Mouse (Mus musculus) midbrain, embryonic 12.5 days (tissue): ENCODE data around the gene Myt1l. TPM values are rescaled to one million over a fixed set of nuclear protein-coding genes. Genes with fewer than 3 reads are reported as not detected.
A peak's percentile ranks its signal among the peaks of the same experiment; 100 is the strongest.

ENCODE experiments used
- ATAC-seq: fragments of 200-750 bp; cut with Nextera tagmentation; 2 replicates; pipeline ENCODE4 v1.8.0; 2017; ENCODE audit warnings: low read depth, moderate TSS enrichment, moderate library complexity; ENCODE audit not compliant: low FRiP score
- H3K27ac ChIP-seq: fragments of 300-500 bp; sonication (generic); replicated peaks from 2 replicates; pipeline ENCODE4 v1.5.1; 2016; ENCODE audit warnings: mild to moderate bottlenecking
- H3K27me3 ChIP-seq: fragments of 300-500 bp; sonication (generic); 2 replicates; pipeline ENCODE4 v1.6.1; 2016; ENCODE audit warnings: mild to moderate bottlenecking
- H3K36me3 ChIP-seq: fragments of 300-500 bp; sonication (generic); 2 replicates; pipeline ENCODE4 v1.6.1; 2016
- H3K4me1 ChIP-seq: fragments of 300-500 bp; sonication (generic); 2 replicates; pipeline ENCODE4 v1.6.1; 2016
- H3K4me2 ChIP-seq: fragments of 300-500 bp; sonication (generic); replicated peaks from 2 replicates; pipeline ENCODE4 v1.6.1; 2016; ENCODE audit warnings: mild to moderate bottlenecking, moderate library complexity
- H3K4me3 ChIP-seq: fragments of 300-500 bp; sonication (generic); 2 replicates; pipeline ENCODE4 v1.5.1; 2016; ENCODE audit warnings: mild to moderate bottlenecking
- H3K9ac ChIP-seq: fragments of 300-500 bp; sonication (generic); replicated peaks from 2 replicates; pipeline ENCODE4 v1.6.1; 2016; ENCODE audit warnings: mild to moderate bottlenecking, moderate library complexity
- H3K9me3 ChIP-seq: fragments of 300-500 bp; sonication (generic); 2 replicates; pipeline ENCODE4 v1.6.1; 2016; ENCODE audit warnings: mild to moderate bottlenecking
- WGBS: fragments of 180-500 bp; shearing (Covaris S2); methylation state at CpG from one replicate; pipeline ENCODE4 v1.1.7; 2016; 5-methylcytosine and 5-hydroxymethylcytosine counted together
- polyA plus RNA-seq: library from polyadenylated mRNA; unstranded; fragments of >200 nt; fragmentation: Nextera tagmentation; extraction: Ambion mirVana; gene quantifications from 2 replicates; pipeline ENCODE4 v1.2.1, GENCODE M21; 2016

The Myt1l gene
- 53.0 and 53.1 TPM in 2 replicates for polyA plus RNA-seq

- Histone ChIP-seq H3K27me3 (peaks cover 25% of the 10 kb centered on the region), H3K4me3 (peak within 1 kb of the TSS; percentile 46), H3K9ac (peak within 1 kb of the TSS; percentile 71), H3K4me1 (peaks cover 24% of the 10 kb centered on the region), H3K27ac (peak within 1 kb of the TSS; percentile 98), H3K9me3 (no peaks in the 10 kb centered on the region), H3K4me2 (peak within 1 kb of the TSS; percentile 68), H3K36me3 (no peaks in the 10 kb centered on the region)
- 8% methylated on average over 13 of the region's 13 CpGs for WGBS
- ATAC-seq = peak; percentile 16
These were observed at the start of gene Myt1l for GRCm38 (mm10) chr12:29528031-29528771. TSS of gene Myt1l (plus strand) at chr12:29528384.

DNA sequence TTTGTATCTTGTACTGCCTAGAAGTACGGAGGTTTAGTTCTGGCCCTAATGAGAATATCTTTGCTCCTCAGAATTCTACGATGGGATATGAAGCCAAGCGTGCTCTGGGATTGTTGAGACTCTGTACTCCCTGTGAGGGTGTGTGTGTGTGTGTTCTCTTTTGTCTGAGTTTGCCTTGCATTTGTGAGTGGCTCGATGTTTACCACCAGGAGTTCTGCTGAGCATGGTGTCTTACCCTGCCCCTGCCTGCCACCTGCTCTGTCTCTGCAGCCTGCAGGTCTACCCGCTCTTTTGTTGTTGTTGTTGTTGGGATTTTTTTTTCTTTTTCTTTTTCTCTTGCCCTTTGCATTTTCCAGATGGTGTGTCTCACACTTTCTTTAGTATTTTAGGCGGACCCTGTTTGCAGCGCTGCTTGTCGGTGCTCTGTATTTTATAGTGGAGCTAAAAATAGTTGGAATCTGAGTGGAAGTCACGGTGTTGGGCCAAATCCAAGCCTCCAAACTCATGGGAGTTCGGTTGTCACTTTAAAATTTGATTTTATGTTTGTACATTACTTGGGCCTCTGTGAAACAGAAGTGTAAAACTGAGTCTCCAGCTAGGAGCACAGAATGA, 41.7 kb upstream of the Myt1l start:
- no peak overlapping the region for H3K27ac ChIP-seq
- no peak overlapping the region for H3K4me3 ChIP-seq
- H3K4me1 ChIP-seq = no peaks in the 10 kb centered on the region
- WGBS = 91% methylated on average over 10 of the region's 10 CpGs
- no peak for ATAC-seq
- no peaks in the 10 kb centered on the region for H3K27me3 ChIP-seq
- H3K36me3 ChIP-seq = no peaks in the 10 kb centered on the region
- no peak overlapping the region for H3K9ac ChIP-seq
- H3K9me3 ChIP-seq = no peaks in the 10 kb centered on the region
- H3K4me2 ChIP-seq = no peak overlapping the region

- H3K4me1 ChIP-seq = peaks cover 17% of the 10 kb centered on the region
- 0 out of 2 replicates have a peak overlapping the region, but pooled peaks have one; percentile 11 for H3K9ac ChIP-seq
- 2% methylated on average over 6 of the region's 6 CpGs for WGBS
- ATAC-seq = peak; percentile 59
- peaks cover 11% of the 10 kb centered on the region for H3K27me3 ChIP-seq
- no peaks in the 10 kb centered on the region for H3K9me3 ChIP-seq
- H3K36me3 ChIP-seq = no peaks in the 10 kb centered on the region
- peak overlapping the region; percentile 44 for H3K4me2 ChIP-seq
- peak overlapping the region; percentile 98 for H3K27ac ChIP-seq
- H3K4me3 ChIP-seq = peak overlapping the region; percentile 26
These were observed 1.9 kb upstream of the Myt1l start for GRCm38 (mm10) chr12:29526236-29526644.

- Histone ChIP-seq H3K27me3 (peaks cover 17% of the 10 kb centered on the region), H3K9me3 (no peaks in the 10 kb centered on the region), H3K4me3 (peak overlapping the region; percentile 42), H3K4me1 (peaks cover 19% of the 10 kb centered on the region), H3K4me2 (peak overlapping the region; percentile 68), H3K27ac (peak overlapping the region; percentile 98), H3K36me3 (no peaks in the 10 kb centered on the region), H3K9ac (peak overlapping the region; percentile 49; the same call in 1 of the 2 replicates)
- under 1% methylated on average over 27 of the region's 27 CpGs for WGBS
- peak; percentile 80 for ATAC-seq
These were observed 979 bp upstream of the Myt1l start for GRCm38 (mm10) chr12:29527048-29527761.

DNA sequence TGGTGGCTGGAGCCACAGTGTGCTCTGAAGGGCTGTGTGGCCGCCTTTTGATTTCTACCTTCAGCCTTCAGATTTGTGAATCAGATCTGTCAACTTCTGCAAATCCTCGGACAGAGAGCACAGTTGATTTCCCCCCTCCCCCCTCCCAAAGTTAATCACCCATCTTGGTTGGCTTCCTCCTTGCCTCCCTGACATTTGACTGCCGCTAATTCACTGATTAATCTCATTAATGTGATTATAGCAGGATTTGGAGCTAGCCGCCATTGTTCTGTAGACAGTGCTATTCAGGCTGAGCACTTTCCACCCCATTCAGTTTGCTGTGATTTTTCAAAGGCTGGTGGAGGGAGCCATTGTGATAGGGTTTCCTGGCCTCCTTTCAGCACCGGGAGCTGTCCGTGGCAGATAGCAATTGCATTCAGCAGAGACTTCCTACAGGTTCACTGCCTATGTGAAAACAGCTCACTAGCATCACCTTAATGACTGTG, 2.1 kb downstream of the Myt1l start:
- peak overlapping the region; percentile 40 for H3K4me3 ChIP-seq
- WGBS = 1% methylated on average over 6 of the region's 6 CpGs
- H3K27ac ChIP-seq = peak overlapping the region; percentile 92
- peak overlapping the region; percentile 50 for H3K4me2 ChIP-seq
- H3K36me3 ChIP-seq = no peaks in the 10 kb centered on the region
- H3K9me3 ChIP-seq = no peaks in the 10 kb centered on the region
- peak; percentile 36 for ATAC-seq
- peaks cover 46% of the 10 kb centered on the region for H3K27me3 ChIP-seq
- peaks cover 41% of the 10 kb centered on the region for H3K4me1 ChIP-seq
- peak overlapping the region; percentile 50 for H3K9ac ChIP-seq

- Histone ChIP-seq H3K9ac (peak overlapping the region; percentile 50; the same call in 1 of the 2 replicates), H3K27me3 (peaks cover 45% of the 10 kb centered on the region), H3K9me3 (no peaks in the 10 kb centered on the region), H3K4me3 (peak overlapping the region; percentile 40), H3K36me3 (no peaks in the 10 kb centered on the region), H3K27ac (peak overlapping the region; percentile 92), H3K4me1 (peaks cover 42% of the 10 kb centered on the region), H3K4me2 (peak overlapping the region; percentile 50)
- 63% methylated on average over 7 of the region's 7 CpGs for WGBS
- no peak for ATAC-seq
These were observed 2.6 kb downstream of the Myt1l start for GRCm38 (mm10) chr12:29530823-29531222.

GRCm38 (mm10) chr12:29533071-29533876, 5.1 kb downstream of the Myt1l start:
- WGBS = 20% methylated on average over 14 of the region's 14 CpGs
- Histone ChIP-seq H3K4me2 (peak overlapping the region; percentile 59), H3K27ac (peak overlapping the region; percentile 90), H3K4me3 (peak overlapping the region; percentile 45), H3K27me3 (peaks cover 67% of the 10 kb centered on the region), H3K36me3 (no peaks in the 10 kb centered on the region), H3K4me1 (peaks cover 44% of the 10 kb centered on the region), H3K9ac (peak overlapping the region; percentile 62), H3K9me3 (no peaks in the 10 kb centered on the region)
- peak; percentile 45 for ATAC-seq

DNA sequence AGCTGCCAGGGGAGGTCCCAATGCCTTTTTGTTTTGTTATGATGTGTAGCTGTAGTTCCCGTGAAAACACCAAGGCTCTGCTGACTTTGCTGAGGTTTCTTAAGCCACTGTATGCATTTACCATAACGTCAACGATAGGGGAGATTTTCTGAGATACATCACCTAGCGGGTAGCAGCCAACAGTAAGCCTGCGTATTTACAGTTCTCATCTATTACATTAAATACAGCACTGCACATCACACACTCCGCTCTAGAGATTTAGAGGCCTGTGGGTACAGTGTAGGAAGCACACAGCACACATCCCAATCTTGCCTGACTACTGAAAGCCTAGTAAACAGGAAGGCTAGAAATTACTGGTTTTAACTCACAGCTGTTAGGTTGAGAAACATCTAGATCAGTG, 6.1 kb downstream of the Myt1l start:
- Histone ChIP-seq H3K4me2 (peak overlapping the region; percentile 59), H3K27me3 (peaks cover 60% of the 10 kb centered on the region), H3K9ac (peak overlapping the region; percentile 62), H3K27ac (peak overlapping the region; percentile 90), H3K36me3 (no peaks in the 10 kb centered on the region), H3K9me3 (no peaks in the 10 kb centered on the region), H3K4me1 (peaks cover 48% of the 10 kb centered on the region), H3K4me3 (peak overlapping the region; percentile 45)
- WGBS = 6% methylated on average over 6 of the region's 6 CpGs
- no peak for ATAC-seq

DNA sequence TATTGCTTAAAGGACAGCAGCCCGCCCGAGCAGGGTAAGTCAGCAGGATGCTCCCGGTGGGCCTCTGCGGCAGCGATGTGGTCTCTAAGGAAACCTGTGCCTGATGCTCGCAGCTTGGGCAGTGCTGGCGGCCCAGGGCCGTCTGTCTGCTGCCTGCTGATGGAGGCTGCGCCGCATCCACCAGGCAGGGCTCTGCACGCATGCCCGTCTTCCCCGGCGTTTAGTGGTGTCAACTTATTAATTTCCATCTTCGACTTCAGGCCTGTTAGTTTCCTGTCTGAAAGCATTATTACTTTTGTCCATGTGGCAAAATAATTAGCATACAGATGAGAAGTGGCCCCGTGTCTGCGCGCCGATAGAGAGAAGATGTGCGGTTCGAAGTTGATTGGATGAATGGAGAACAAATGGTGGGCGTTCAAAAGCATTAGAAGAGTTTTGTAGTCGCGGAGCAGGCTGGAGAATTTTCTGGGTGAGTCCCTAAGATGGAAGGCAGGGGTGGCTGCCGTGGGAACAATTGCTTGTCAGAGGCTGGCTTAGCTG, 6.6 kb downstream of the Myt1l start:
- Histone ChIP-seq H3K36me3 (no peaks in the 10 kb centered on the region), H3K9ac (peak overlapping the region; percentile 62), H3K27ac (peak overlapping the region; percentile 90), H3K4me1 (peaks cover 50% of the 10 kb centered on the region), H3K9me3 (no peaks in the 10 kb centered on the region), H3K4me2 (peak overlapping the region; percentile 59), H3K27me3 (peaks cover 60% of the 10 kb centered on the region), H3K4me3 (peak overlapping the region; percentile 45)
- under 1% methylated on average over 25 of the region's 25 CpGs for WGBS
- peak; percentile 52 for ATAC-seq

DNA sequence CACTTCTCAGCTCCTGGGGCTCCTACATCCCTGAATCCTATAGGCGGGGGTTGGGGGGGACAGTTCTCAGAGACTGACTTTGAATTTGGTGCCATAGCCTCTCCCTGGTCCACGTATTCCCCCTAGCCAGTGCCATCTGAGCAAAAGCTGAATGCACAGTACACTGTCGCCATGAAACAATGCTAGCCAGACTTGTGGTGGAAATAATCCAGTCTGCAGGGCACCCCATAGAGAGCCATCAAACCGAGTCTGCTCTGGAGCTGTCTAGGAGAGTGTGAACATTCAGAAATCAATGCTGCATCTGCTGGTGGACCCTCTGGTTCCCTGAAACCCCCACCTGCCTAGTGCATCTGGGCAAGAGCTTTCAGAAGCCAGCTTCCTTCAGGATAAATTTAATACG, 9.7 kb downstream of the Myt1l start:
- WGBS = 34% methylated on average over 5 of the region's 5 CpGs
- Histone ChIP-seq H3K4me2 (peak overlapping the region; percentile 59), H3K9me3 (no peaks in the 10 kb centered on the region), H3K4me3 (peak overlapping the region; percentile 45), H3K4me1 (peaks cover 39% of the 10 kb centered on the region), H3K27me3 (peaks cover 48% of the 10 kb centered on the region), H3K36me3 (no peaks in the 10 kb centered on the region), H3K9ac (peak overlapping the region; percentile 28; the same call in 1 of the 2 replicates), H3K27ac (peak overlapping the region; percentile 69)
- ATAC-seq = no peak

DNA sequence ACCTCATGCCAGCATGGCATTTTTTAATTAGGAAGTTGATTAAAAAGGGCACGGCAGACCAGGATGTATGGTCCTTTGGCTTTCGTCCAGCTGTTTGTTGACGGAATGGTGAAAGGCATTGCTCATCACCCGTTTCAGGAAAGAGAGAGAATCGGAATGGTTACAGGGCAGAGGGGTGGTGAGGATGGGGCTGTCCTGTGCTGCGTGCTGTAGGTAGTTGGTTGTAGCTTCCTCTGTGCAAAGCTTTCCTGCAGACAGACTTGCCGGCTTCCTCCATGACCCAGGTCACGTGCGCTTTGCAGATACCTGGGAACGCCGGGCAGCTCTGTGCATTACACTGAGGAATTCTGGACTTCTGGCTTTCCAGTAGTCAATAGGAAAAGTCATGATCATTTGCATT, 10.3 kb downstream of the Myt1l start:
- Histone ChIP-seq H3K4me2 (peak overlapping the region; percentile 59), H3K9me3 (no peaks in the 10 kb centered on the region), H3K27ac (peak overlapping the region; percentile 69), H3K4me3 (peak overlapping the region; percentile 45; the same call in 1 of the 2 replicates), H3K4me1 (peaks cover 34% of the 10 kb centered on the region), H3K36me3 (no peaks in the 10 kb centered on the region), H3K27me3 (peaks cover 43% of the 10 kb centered on the region), H3K9ac (no peak overlapping the region)
- WGBS = 63% methylated on average over 11 of the region's 11 CpGs
- no peak for ATAC-seq
